Mouse (Mus musculus) kidney, postnatal 4 days (tissue): Measurements from ENCODE around the gene Slc13a1.
"Not testable (repeated sequence)": the region's sequence is repeated elsewhere in the genome, so short reads cannot be mapped to it uniquely, and the experiment has no call there.

Source experiments
- DNase-seq, 2 experiments: peaks; one replicate each; pipeline ENCODE4 v3.0.0; 2021; ENCODE audit warnings: mixed read lengths in 2 of 2

Slc13a1 gene

GRCm38 (mm10) chr6:24167734-24168327 lies at the start of gene Slc13a1:
Gene Slc13a1 (minus strand): TSS chr6:24168092.
- DNase-seq, result no peak

GRCm38 (mm10) chr6:24207866-24208265 lies 40.0 kb upstream of the Slc13a1 start:
- no peak for DNase-seq

- no peak for DNase-seq
Measured at GRCm38 (mm10) chr6:24202226-24202625, 34.3 kb upstream of the Slc13a1 start.

GRCm38 (mm10) chr6:24200644-24201484 lies 33.0 kb upstream of the Slc13a1 start:
- no peak for DNase-seq

- peak in 1 of 2 experiments; percentile 5 for DNase-seq
Measured at GRCm38 (mm10) chr6:24197501-24198195, 29.8 kb upstream of the Slc13a1 start.

- DNase-seq, result not testable (repeated sequence)
Measured at GRCm38 (mm10) chr6:24196406-24196805, 28.5 kb upstream of the Slc13a1 start.

GRCm38 (mm10) chr6:24183439-24183838 lies 15.5 kb upstream of the Slc13a1 start:
- DNase-seq, result no peak

- DNase-seq, result no peak
Measured at GRCm38 (mm10) chr6:24175393-24175792, 7.5 kb upstream of the Slc13a1 start.

- DNase-seq, result no peak
Measured at GRCm38 (mm10) chr6:24173951-24174350, 6.1 kb upstream of the Slc13a1 start.

- peak; percentile 54 to 65 for DNase-seq
Measured at GRCm38 (mm10) chr6:24172736-24173135, 4.8 kb upstream of the Slc13a1 start.

GRCm38 (mm10) chr6:24166772-24167171 lies 1.1 kb downstream of the Slc13a1 start:
- DNase-seq, result no peak

- DNase-seq, result no peak
Measured at GRCm38 (mm10) chr6:24165249-24165648, 2.6 kb downstream of the Slc13a1 start.

GRCm38 (mm10) chr6:24159795-24160194 lies 8.1 kb downstream of the Slc13a1 start:
- no peak for DNase-seq

GRCm38 (mm10) chr6:24154901-24155300 lies 13.0 kb downstream of the Slc13a1 start:
- DNase-seq, result no peak

- DNase-seq, result no peak
Measured at GRCm38 (mm10) chr6:24132951-24133350, 34.9 kb downstream of the Slc13a1 start.

GRCm38 (mm10) chr6:24122632-24123031 lies 45.3 kb downstream of the Slc13a1 start:
- no peak for DNase-seq

GRCm38 (mm10) chr6:24111614-24112013 lies 56.3 kb downstream of the Slc13a1 start:
- no peak for DNase-seq

- DNase-seq, result no peak
Measured at GRCm38 (mm10) chr6:24108471-24108870, 59.4 kb downstream of the Slc13a1 start.

GRCm38 (mm10) chr6:24106157-24106556 lies 61.7 kb downstream of the Slc13a1 start:
- DNase-seq, result no peak

GRCm38 (mm10) chr6:24105681-24106080 lies 62.2 kb downstream of the Slc13a1 start:
- DNase-seq, result no peak

GRCm38 (mm10) chr6:24101281-24101680 lies 66.6 kb downstream of the Slc13a1 start:
- DNase-seq, result no peak

GRCm38 (mm10) chr6:24100705-24101104 lies 67.2 kb downstream of the Slc13a1 start:
- no peak for DNase-seq

GRCm38 (mm10) chr6:24097400-24097799 lies 70.5 kb downstream of the Slc13a1 start:
- no peak for DNase-seq

GRCm38 (mm10) chr6:24076089-24076488 lies 91.8 kb downstream of the Slc13a1 start:
- DNase-seq, result no peak
